Mouse (Mus musculus) frontal cortex, postnatal 14 days (tissue): ENCODE data around the gene Susd6.

ENCODE experiments used
- DNase-seq, 2 experiments: peaks; one replicate each; pipeline ENCODE4 v3.0.0; 2022; ENCODE audit warnings: low spot score in 2 of 2

The Susd6 gene

GRCm38 (mm10) chr12:80838271-80838670 lies 48.0 kb downstream of the Susd6 start:
- no peak for DNase-seq

DNA sequence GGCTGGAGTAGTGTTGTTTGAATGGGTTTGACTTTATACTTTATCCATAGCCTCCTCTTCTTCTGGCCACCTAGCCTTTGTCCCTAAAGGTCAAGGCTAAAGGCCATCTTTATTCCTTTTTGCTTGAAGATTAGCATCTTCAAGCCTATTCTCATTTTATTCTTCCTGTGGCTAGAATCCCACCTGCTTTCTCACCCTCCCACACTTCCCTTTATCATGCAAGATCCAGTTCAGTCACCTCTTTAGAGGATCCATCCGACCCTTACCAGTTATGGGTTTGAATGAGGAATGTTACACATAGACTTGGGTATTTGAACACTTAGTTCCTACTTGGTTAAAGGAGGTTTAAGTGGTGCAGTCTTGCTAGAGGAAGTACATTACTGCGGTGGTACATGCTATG lies 48.5 kb downstream of the Susd6 start:
- DNase-seq = no peak

DNA sequence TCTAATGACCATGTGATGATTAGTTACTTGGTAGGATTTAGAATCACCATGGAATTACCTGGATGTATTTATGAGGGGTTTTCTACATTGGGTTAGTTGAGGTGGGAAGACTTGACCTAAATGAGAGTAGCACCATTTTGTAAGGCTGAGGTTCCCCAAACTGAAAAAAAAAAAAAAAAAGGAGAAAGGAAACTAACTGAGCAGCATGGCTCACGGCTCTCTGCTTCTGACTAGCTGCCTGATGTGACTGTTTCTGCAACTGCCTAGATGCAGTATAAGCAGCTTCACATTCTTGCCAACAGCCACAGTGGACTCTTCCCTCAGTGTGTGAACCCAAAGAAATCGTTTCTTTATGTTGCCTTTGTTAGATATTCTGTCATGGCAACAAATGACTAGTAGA lies 49.3 kb downstream of the Susd6 start:
- no peak for DNase-seq

GRCm38 (mm10) chr12:80841618-80842017 lies 51.3 kb downstream of the Susd6 start:
- DNase-seq = no peak

GRCm38 (mm10) chr12:80842609-80843008 lies 52.3 kb downstream of the Susd6 start:
- no peak for DNase-seq

DNA sequence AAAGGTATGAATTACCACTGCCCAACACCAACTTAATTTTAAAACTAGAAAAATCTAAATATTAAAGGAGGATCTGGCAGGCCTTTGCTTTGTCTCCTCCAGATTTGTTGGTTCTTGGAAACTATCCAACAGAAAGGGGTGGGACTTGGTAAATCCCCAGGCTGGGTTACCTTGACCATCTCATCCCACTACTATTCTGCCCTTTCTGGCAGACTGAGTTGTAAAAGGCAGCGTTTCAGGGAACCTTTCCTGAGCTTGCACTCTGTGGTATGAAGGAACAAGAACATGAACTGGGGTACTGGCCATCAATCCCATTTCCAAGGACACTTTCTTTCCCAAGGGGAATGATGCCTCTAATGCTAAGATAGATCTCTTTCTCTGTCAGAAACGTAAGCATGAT lies 52.9 kb downstream of the Susd6 start:
- DNase-seq = no peak

- DNase-seq = no peak
Measured at GRCm38 (mm10) chr12:80843651-80844444, 53.5 kb downstream of the Susd6 start.

DNA sequence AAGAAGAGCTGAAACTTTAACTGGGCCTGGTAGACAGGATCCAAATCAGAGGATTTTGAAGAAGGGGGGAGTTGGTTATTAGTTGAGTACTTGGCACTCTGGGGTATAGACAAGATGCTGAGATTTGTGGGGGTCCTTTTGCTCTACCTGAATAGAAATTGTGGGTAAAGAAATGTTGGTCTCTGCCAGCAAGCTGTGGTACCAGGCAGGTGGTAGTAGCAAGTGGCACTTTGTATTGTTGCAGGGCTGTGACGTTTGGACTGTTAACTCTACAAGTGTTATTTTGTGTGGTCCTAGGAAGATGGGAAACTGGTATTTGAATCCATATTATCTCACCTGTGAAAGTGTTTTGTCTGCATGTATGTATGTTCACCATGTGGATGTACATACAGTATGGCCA lies 55.6 kb downstream of the Susd6 start:
- no peak for DNase-seq

DNA sequence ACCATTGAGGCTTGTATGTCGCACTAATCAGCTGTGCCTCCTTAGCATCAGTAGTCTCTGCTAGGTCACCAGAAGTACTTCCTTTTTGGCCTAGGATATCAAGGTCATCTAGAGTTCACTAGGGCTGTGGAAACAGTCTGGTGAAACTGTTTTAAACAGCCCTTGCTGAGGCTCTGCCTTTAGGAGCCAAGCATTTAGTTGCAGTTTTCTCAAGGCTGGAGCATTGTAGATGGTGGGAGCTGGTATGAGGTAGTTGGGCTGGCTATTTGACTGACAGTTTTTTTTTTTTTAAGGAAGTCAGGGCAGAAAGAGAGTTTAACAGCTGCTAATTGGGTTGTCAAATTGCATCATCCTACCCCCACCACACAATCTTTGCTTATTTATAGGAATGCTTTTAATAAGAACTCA lies 56.6 kb downstream of the Susd6 start:
- DNase-seq = no peak

DNA sequence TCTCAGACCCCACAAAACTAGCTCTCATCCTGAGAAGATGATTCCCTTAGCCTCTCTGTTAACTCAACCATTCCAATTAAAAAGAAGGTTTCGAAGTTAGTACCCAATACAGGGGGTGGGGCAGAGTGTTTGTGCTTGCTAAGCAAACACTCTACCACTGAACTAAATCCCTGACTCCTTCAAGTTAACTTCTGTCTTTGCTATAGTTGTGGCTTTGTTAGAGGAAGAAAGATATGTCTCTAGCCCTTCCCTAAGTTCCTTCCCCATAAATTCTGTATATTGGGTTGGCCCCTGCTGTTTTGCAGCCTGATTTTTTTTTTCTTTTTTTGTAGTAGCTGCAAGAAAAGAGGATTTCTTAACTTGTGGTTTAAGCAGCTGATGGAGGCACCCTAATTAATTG lies 61.7 kb downstream of the Susd6 start:
- DNase-seq = no peak

GRCm38 (mm10) chr12:80853737-80854136 lies 63.4 kb downstream of the Susd6 start:
- no peak for DNase-seq

GRCm38 (mm10) chr12:80854671-80855070 lies 64.4 kb downstream of the Susd6 start:
- DNase-seq = no peak

DNA sequence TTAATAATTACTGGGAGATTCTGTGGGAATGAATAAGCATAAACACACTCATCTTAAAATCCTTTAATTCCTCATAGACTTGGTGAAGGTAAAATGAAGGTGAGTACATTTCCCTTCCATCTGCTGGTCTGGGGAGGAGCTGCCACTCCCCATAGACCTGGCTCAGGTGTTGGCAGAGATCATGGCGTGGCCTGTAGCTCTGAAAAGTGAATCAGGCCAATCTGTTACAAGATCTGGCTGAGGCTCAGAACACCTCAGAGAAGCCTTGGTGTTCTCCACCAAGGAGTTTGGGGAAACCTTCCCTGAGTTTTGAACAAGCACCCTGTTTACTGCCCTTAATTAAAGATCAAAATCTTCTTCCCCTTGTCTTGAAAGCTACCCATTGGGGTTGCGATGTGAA lies 64.8 kb downstream of the Susd6 start:
- no peak for DNase-seq

DNA sequence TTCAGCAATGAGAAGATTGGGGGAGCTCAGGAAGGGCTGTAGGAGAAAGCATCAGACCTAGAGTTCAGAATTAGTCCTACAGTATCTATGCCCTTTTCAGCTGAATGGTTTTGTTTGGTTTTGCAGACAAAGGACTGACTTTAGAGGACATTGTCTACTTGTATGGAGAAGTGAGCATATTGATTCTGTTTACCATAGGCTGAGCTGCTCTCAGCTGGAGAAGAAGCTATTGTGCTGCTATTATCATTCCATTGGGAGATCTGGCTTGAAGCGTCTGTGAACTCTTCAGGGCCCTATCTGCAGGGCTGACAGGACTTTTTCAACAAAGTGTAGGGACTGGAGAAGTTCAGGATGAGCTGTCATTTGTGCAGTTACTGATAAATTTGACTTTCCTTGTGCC lies 65.3 kb downstream of the Susd6 start:
- no peak for DNase-seq

GRCm38 (mm10) chr12:80857636-80858293 lies 67.5 kb downstream of the Susd6 start:
- DNase-seq = no peak

- no peak for DNase-seq
Measured at GRCm38 (mm10) chr12:80858307-80858706, 68.0 kb downstream of the Susd6 start.

DNA sequence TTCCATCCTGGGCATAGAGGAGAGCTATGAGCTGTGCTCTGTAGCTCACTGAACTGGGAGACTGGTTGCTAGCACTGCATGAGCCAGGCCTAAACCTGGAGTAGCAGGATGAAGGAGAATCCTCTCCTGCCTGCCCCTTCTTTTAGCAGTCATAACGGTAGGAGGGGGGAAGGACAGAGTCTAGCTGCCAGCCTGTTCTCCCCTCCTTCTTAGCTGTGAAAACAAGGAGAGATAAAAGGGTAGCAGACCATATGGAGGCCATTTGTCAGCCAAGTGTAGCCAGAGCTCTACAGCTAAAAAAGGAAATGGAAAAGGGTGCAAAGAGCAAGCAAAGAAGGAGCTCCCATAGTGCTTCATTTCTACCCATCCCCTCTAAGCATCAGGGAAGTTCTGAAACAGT lies 71.6 kb downstream of the Susd6 start:
- DNase-seq = no peak

DNA sequence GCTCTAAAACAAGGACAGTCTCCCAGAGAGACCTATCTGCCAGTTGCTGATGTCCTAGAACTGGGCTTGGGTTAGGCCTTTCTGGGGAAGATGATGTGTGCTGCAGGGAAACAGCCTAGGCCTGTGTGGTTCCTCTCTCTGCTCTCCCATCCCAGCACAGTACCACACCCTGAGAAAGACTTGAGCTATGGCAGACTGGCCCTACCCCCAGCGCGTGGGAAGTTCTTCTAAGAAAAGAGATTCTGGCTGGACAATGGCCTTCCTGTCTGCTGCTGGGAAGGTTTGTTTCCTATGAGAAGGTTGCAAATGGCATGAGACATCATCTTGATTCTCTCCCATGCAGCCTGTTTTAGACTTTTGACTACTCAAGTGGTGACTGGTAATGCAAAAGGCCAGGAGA lies 73.1 kb downstream of the Susd6 start:
- no peak for DNase-seq

DNA sequence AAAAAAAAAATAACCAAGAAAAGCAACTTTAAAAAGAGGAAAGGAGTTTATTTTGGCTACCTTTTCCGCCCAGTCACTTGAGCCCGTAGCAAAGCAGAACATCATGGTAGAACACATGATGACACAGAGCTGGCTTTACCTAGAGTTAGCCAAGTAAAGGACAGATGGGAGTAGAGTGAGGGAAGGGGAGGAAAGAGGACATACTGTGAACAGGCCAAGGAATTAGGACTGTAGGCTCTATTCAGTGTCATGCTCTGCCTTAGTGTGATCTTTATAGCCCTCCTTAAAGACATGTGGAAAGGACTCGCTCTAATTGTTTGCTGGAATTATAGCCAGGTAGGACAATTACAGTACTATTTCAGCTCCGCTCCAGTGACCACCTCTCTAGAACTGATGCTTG lies 74.9 kb downstream of the Susd6 start:
- no peak for DNase-seq

- no peak for DNase-seq
Measured at GRCm38 (mm10) chr12:80866023-80866422, 75.7 kb downstream of the Susd6 start.

GRCm38 (mm10) chr12:80867083-80867482 lies 76.8 kb downstream of the Susd6 start:
- DNase-seq = no peak

DNA sequence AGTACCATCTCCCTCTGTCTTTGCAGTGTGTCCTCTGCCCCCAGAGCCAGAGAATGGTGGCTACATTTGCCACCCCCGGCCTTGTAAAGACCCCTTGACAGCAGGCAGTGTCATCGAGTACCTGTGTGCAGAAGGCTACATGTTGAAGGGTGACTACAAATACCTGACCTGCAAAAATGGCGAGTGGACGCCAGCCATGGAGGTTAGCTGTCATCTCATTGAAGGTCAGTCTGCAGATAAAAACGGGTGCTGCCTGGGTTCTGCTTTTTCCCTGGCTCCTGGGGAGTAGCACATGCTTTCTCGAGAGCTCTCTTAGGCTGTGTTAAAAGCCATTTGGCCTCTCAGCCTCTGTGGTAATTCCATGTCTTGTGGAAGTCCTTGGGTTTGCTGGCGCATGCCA lies 78.1 kb downstream of the Susd6 start:
- DNase-seq = no peak
